Mouse (Mus musculus): Measurements from ENCODE around the gene Gm45261.

DNA sequence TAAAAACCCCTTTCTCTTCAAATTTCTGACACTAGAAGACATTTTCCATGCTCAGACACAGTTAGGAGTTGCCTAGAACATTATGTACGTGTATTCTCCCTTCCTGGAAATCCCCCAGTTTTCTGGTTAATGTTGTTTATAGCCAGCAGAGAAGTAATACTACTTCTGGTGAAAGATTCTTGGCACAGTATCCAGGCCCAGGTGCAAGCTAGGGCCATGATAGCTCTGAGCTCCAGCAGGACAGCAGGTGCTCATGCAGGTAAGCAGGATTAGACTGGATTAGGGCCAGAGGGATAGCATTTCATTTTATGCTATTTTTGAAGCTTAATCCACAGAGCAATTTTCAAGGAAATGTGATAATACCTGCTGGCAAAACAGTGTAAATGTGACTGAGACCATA is 33.8 kb downstream of the Gm45261 start:
- TF ChIP-seq CTCF (IDR thresholded peaks at IDR 0.05; ENCODE audit: control insufficient read depth, insufficient read depth, insufficient read length) (no peak), MYOG (IDR thresholded peaks at IDR 0.05; ENCODE audit: control insufficient read depth, extremely low read depth, insufficient read length) (no peak), MYOD1 (IDR thresholded peaks at IDR 0.05; ENCODE audit: control insufficient read depth, insufficient read length, low read depth) (no peak), USF1 (IDR thresholded peaks at IDR 0.05; ENCODE audit: low read depth) (no peak), CEBPB (IDR thresholded peaks at IDR 0.05; ENCODE audit: low read depth) (no peak), MAX (IDR thresholded peaks at IDR 0.05) (no peak), FOSL1 (IDR thresholded peaks at IDR 0.05; ENCODE audit: insufficient read depth, low read length, poor library complexity, severe bottlenecking) (no peak)

Data from C2C12 (cell line).